Mouse (Mus musculus): ENCODE results near the gene Fam217b.

DNA sequence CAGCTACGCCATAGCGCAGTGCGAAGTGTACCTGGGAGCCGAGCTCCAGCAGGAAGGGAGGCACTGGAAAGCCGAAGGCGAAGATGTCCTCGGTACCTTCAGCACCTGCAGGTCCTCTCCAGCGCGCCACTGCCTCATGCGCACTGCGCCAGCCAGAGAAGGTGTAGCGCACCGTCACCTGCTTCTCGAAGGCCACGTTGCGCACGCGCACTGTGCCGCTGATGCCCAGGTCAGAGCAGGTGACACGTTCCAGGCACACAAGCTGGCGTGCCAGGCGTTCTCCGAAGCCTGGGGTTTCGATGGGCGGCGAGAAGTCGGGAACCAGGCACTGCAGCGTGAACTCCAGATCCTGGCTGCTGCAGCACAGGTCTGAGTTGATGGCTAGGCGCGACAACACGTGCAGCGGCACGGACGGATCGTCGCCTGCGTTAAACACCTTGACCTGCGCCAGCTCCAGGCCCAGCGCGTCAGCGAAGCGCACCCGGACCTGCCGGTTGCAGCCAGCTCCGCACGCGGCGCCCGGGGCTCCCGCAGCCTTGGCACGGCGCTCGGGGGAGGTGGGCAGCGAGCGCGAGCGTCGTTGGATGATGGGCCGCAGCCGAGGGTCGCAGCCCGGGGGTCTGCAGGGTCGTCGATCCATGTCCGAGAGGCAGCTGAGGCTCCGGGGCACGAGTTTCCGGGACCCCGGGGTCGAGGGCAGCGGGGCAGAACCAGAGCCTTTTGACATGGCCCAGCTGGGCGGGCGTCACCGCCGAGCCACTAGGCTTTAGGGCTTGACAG, 653 bp upstream of the Fam217b start:
- no peak for TF ChIP-seq POLR2A (IDR thresholded peaks at IDR 0.05; ENCODE audit: borderline replicate concordance, insufficient read depth, low read length)
- TF ChIP-seq CTCF (IDR thresholded peaks at IDR 0.05; ENCODE audit: borderline replicate concordance, insufficient read depth, low read depth, low read length) = no peak
